Mouse (Mus musculus) cerebellum, postnatal 14 days (tissue): ENCODE results near the gene Ass1.
A peak's percentile ranks its signal among the peaks of the same experiment; 100 is the strongest.

Experiments
- DNase-seq, 2 experiments: peaks; one replicate each; pipeline ENCODE4 v3.0.0; 2021; ENCODE audit warnings: mixed read lengths in 2 of 2

The Ass1 gene

GRCm38 (mm10) chr2:31469931-31470682 lies at the start of gene Ass1:
TSS of gene Ass1 (plus strand) at chr2:31470207.
- peak; percentile 55 to 57 for DNase-seq

- peak; percentile 32 to 35 for DNase-seq
Observed at GRCm38 (mm10) chr2:31420914-31421313, 49.1 kb upstream of the Ass1 start.

- DNase-seq = no peak
Observed at GRCm38 (mm10) chr2:31422576-31422975, 47.4 kb upstream of the Ass1 start.

GRCm38 (mm10) chr2:31431477-31431876 lies 38.5 kb upstream of the Ass1 start:
- peak; percentile 30 to 70 for DNase-seq

GRCm38 (mm10) chr2:31434746-31435145 lies 35.3 kb upstream of the Ass1 start:
- DNase-seq = no peak

- DNase-seq = peak in 1 of 2 experiments; percentile 56
Observed at GRCm38 (mm10) chr2:31435567-31435966, 34.4 kb upstream of the Ass1 start.

- no peak for DNase-seq
Observed at GRCm38 (mm10) chr2:31437480-31438245, 32.3 kb upstream of the Ass1 start.

GRCm38 (mm10) chr2:31439576-31439975 lies 30.4 kb upstream of the Ass1 start:
- no peak for DNase-seq

GRCm38 (mm10) chr2:31442480-31443160 lies 27.4 kb upstream of the Ass1 start:
- no peak for DNase-seq

- no peak for DNase-seq
Observed at GRCm38 (mm10) chr2:31446036-31446435, 24.0 kb upstream of the Ass1 start.

- DNase-seq = no peak
Observed at GRCm38 (mm10) chr2:31446456-31446855, 23.6 kb upstream of the Ass1 start.

- no peak for DNase-seq
Observed at GRCm38 (mm10) chr2:31447536-31447935, 22.5 kb upstream of the Ass1 start.

GRCm38 (mm10) chr2:31448756-31449440 lies 21.1 kb upstream of the Ass1 start:
- no peak for DNase-seq

GRCm38 (mm10) chr2:31449441-31449815 lies 20.6 kb upstream of the Ass1 start:
- DNase-seq = peak; percentile 45 to 56

- DNase-seq = no peak
Observed at GRCm38 (mm10) chr2:31449902-31450301, 20.1 kb upstream of the Ass1 start.

GRCm38 (mm10) chr2:31450661-31451060 lies 19.3 kb upstream of the Ass1 start:
- DNase-seq = no peak

- no peak for DNase-seq
Observed at GRCm38 (mm10) chr2:31451530-31451929, 18.5 kb upstream of the Ass1 start.

GRCm38 (mm10) chr2:31453011-31453410 lies 17.0 kb upstream of the Ass1 start:
- DNase-seq = no peak

GRCm38 (mm10) chr2:31453559-31454177 lies 16.3 kb upstream of the Ass1 start:
- DNase-seq = no peak

GRCm38 (mm10) chr2:31454280-31454679 lies 15.7 kb upstream of the Ass1 start:
- peak in 1 of 2 experiments; percentile 49 for DNase-seq

GRCm38 (mm10) chr2:31455418-31455817 lies 14.6 kb upstream of the Ass1 start:
- DNase-seq = no peak

- DNase-seq = no peak
Observed at GRCm38 (mm10) chr2:31458460-31458859, 11.5 kb upstream of the Ass1 start.
